Mouse (Mus musculus) E14TG2a.4 (cell line): Measurements from ENCODE around the gene Pde7b.

Source experiments
- H3K27me3 ChIP-seq: 2 replicates; pipeline ENCODE4 v1.6.1; 2014; ENCODE audit warnings: low read length, control low read depth; ENCODE audit not compliant: insufficient read depth
- H3K36me3 ChIP-seq: 2 replicates; pipeline ENCODE4 v1.6.1; 2014; ENCODE audit warnings: low read length, control low read depth; ENCODE audit not compliant: insufficient read depth
- H3K4me1 ChIP-seq: replicated peaks from 2 replicates; pipeline ENCODE4 v1.6.1; 2014; ENCODE audit warnings: low read depth, low read length, control low read depth
- H3K4me3 ChIP-seq: replicated peaks from 2 replicates; pipeline ENCODE4 v1.5.1; 2014; ENCODE audit warnings: mild to moderate bottlenecking, low read length
- H3K9me3 ChIP-seq: 2 replicates; pipeline ENCODE4 v1.6.1; 2014; ENCODE audit warnings: low read length, control low read depth
- CTCF ChIP-seq: conservative IDR thresholded peaks from 2 replicates; pipeline ENCODE4 v1.5.1; 2014; ENCODE audit warnings: low read length
- NANOG ChIP-seq: IDR thresholded peaks from 2 replicates; pipeline ENCODE4 v1.6.1; 2014; ENCODE audit warnings: borderline replicate concordance, low read length, mixed read lengths
- POU5F1 ChIP-seq: IDR thresholded peaks from 2 replicates; pipeline ENCODE4 v1.6.1; 2014; ENCODE audit warnings: low read length, borderline replicate concordance

Pde7b gene

GRCm38 (mm10) chr10:20668577-20668976 lies 56.3 kb downstream of the Pde7b start:
- no peak for TF ChIP-seq POU5F1
- no peak for TF ChIP-seq CTCF
- no peak for TF ChIP-seq NANOG
- Histone ChIP-seq H3K4me1 (no peaks in the 10 kb centered on the region), H3K9me3 (no peaks in the 10 kb centered on the region), H3K4me3 (no peak overlapping the region), H3K27me3 (no peaks in the 10 kb centered on the region), H3K36me3 (no peaks in the 10 kb centered on the region)

DNA sequence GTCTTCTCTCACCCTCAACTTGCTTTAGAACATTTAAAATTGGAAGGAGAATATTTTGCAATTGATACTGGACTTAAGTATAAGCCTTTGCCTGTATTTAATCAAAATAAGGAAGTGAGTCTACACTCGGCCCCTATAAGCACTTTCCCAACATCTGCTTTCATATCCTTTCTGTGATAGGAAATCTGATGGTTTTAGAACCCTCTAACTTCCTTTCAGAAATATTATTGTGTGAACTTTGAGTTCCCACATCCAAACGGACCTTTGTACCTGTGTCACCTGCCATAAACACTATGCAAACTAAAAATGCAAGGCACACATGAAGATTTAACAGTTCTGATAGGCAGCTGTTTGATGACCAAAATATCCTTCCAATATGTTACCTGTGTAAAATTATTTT lies 58.2 kb downstream of the Pde7b start:
- H3K4me1 ChIP-seq = no peaks in the 10 kb centered on the region
- no peaks in the 10 kb centered on the region for H3K9me3 ChIP-seq
- H3K27me3 ChIP-seq = no peaks in the 10 kb centered on the region
- H3K4me3 ChIP-seq = no peak overlapping the region
- TF ChIP-seq NANOG = no peak
- no peak for TF ChIP-seq POU5F1
- TF ChIP-seq CTCF = no peak
- no peaks in the 10 kb centered on the region for H3K36me3 ChIP-seq

DNA sequence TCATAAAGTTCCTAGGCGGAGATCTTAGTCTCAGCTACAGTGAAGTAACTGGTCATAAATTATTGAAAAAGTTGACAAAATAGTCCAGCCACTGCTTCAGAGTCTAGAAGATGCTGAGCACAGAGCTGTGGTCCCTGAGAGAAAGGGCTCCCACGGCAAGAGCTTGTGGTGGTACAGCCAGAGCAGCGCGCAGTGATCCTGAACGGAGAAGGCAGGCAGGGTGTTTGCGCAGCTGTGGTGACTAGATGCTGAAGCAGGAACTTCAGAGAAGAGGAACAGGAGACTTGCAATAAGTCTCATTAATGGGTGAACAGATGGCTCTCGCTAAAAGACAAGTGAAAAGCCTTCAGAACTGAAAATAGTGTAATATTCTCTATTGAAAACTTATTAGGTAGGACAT lies 61.9 kb downstream of the Pde7b start:
- TF ChIP-seq POU5F1 (no peak), CTCF (no peak), NANOG (no peak)
- no peaks in the 10 kb centered on the region for H3K36me3 ChIP-seq

GRCm38 (mm10) chr10:20661684-20662083 lies 63.2 kb downstream of the Pde7b start:
- Histone ChIP-seq H3K4me3 (no peak overlapping the region), H3K4me1 (no peaks in the 10 kb centered on the region), H3K36me3 (no peaks in the 10 kb centered on the region), H3K27me3 (no peaks in the 10 kb centered on the region), H3K9me3 (no peaks in the 10 kb centered on the region)
- TF ChIP-seq NANOG (no peak), POU5F1 (no peak), CTCF (no peak)

More for the DNA sequence above, 61.9 kb downstream of the Pde7b start:
- H3K9me3 ChIP-seq = no peaks in the 10 kb centered on the region
- H3K4me3 ChIP-seq = no peak overlapping the region
- no peaks in the 10 kb centered on the region for H3K4me1 ChIP-seq
- no peaks in the 10 kb centered on the region for H3K27me3 ChIP-seq

GRCm38 (mm10) chr10:20659718-20660117 lies 65.2 kb downstream of the Pde7b start:
- H3K36me3 ChIP-seq = no peaks in the 10 kb centered on the region
- no peak for TF ChIP-seq NANOG
- no peak for TF ChIP-seq POU5F1
- TF ChIP-seq CTCF = no peak
- no peaks in the 10 kb centered on the region for H3K27me3 ChIP-seq
- H3K9me3 ChIP-seq = no peaks in the 10 kb centered on the region
- no peak overlapping the region for H3K4me3 ChIP-seq
- no peaks in the 10 kb centered on the region for H3K4me1 ChIP-seq

DNA sequence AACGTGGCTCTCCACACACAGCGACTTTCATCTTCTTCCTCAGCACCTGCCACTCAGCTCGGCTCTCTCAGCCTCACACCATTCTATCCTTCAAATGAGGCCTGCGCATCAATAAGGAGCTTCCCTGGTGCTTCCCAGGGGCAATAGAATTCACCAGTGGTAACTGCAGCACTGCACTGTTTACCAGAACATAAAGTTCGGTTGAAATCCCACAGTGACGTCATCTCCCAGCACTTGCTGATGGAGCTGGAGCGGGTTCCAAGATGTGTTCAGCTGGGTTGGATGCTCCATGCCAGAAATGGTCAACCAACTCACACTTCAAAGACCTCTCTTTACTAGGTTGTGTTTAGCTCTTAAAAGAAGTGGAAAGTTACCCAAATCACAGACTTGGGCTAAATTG lies 65.6 kb downstream of the Pde7b start:
- H3K4me3 ChIP-seq = no peak overlapping the region
- no peaks in the 10 kb centered on the region for H3K9me3 ChIP-seq
- no peaks in the 10 kb centered on the region for H3K4me1 ChIP-seq
- TF ChIP-seq NANOG (no peak), CTCF (no peak), POU5F1 (no peak)
- H3K36me3 ChIP-seq = no peaks in the 10 kb centered on the region
- no peaks in the 10 kb centered on the region for H3K27me3 ChIP-seq

DNA sequence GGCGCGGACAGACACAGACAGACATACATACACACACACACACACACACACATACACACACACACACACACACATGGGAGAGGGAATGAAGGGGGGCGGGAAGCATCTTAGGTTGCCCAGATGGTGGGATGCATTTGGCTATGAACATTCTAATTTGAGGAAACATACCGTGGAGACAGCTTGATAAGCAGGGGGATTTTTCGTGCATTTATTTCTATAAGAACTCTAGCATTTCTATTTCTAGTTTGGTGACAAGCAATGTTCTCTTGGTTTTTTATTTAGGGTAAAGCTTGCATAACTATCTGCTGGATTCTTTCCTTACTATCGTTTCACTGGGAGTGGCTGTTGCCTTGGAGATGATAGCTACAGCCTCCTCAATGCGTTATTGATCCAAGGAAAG lies 66.2 kb downstream of the Pde7b start:
- Histone ChIP-seq H3K36me3 (no peaks in the 10 kb centered on the region), H3K27me3 (no peaks in the 10 kb centered on the region), H3K4me1 (no peaks in the 10 kb centered on the region), H3K4me3 (no peak overlapping the region), H3K9me3 (no peaks in the 10 kb centered on the region)
- TF ChIP-seq CTCF (no peak), NANOG (no peak), POU5F1 (no peak)

GRCm38 (mm10) chr10:20657316-20658081 lies 67.4 kb downstream of the Pde7b start:
- no peak for TF ChIP-seq NANOG
- no peak for TF ChIP-seq CTCF
- Histone ChIP-seq H3K36me3 (no peaks in the 10 kb centered on the region), H3K4me3 (no peak overlapping the region), H3K4me1 (no peaks in the 10 kb centered on the region), H3K27me3 (no peaks in the 10 kb centered on the region), H3K9me3 (no peaks in the 10 kb centered on the region)

DNA sequence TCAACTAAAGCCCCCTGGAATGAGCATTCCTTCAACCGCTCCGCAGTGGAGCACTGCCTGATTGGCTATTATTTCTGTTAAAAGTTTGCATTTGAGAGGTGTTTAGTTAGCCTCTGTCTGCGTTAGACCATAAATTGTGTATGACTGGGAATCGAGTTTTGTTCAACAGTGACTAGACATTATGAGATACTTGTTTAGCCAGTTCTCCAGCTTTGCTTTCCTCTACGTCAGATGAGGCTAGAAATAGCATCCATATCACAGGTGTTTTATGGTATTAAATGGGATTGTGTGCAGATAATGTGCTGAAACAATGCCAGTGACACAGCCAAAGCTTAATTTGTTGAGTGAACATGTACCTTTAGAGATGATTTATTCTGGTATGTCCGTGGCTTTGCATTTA lies 70.3 kb downstream of the Pde7b start:
- Histone ChIP-seq H3K4me3 (no peak overlapping the region), H3K9me3 (no peaks in the 10 kb centered on the region), H3K36me3 (no peaks in the 10 kb centered on the region), H3K4me1 (peaks cover under 1% of the 10 kb centered on the region; the same call in 1 of the 2 replicates), H3K27me3 (peaks cover 6% of the 10 kb centered on the region; the same call in 1 of the 2 replicates)
- no peak for TF ChIP-seq POU5F1
- TF ChIP-seq NANOG = no peak
- TF ChIP-seq CTCF = no peak

GRCm38 (mm10) chr10:20654187-20654586 lies 70.7 kb downstream of the Pde7b start:
- H3K4me1 ChIP-seq = peaks cover 4% of the 10 kb centered on the region; the same call in 1 of the 2 replicates
- H3K4me3 ChIP-seq = no peak overlapping the region
- H3K27me3 ChIP-seq = peaks cover 6% of the 10 kb centered on the region; the same call in 1 of the 2 replicates
- no peaks in the 10 kb centered on the region for H3K36me3 ChIP-seq
- TF ChIP-seq POU5F1 (no peak), NANOG (no peak), CTCF (no peak)
- H3K9me3 ChIP-seq = no peaks in the 10 kb centered on the region
